Mouse (Mus musculus) liver, adult 2 months (tissue): Measurements from ENCODE around the gene D430041D05Rik. TPM values are rescaled to one million over a fixed set of nuclear protein-coding genes. Genes with fewer than 3 reads are reported as not detected.

Experiments used
- DNase-seq: peaks from one replicate; pipeline ENCODE4 v3.0.0-alpha.2; 2011; ENCODE audit warnings: low read depth, low spot score; ENCODE audit errors: extremely low read depth
- H3K27ac ChIP-seq: fragments of 200-500 bp; replicated peaks from 2 replicates; pipeline ENCODE4 v1.5.1; 2012; ENCODE audit warnings: low read depth, mild to moderate bottlenecking, control low read depth, inconsistent platforms, low read length; ENCODE audit not compliant: insufficient read depth
- H3K27me3 ChIP-seq: fragments of 200-500 bp; 2 replicates; pipeline ENCODE4 v1.6.1; 2012; ENCODE audit warnings: mild to moderate bottlenecking, moderate library complexity, low read length, inconsistent platforms; ENCODE audit not compliant: control insufficient read depth, insufficient read depth
- H3K36me3 ChIP-seq: fragments of 200-500 bp; 2 replicates; pipeline ENCODE4 v1.6.1; 2012; ENCODE audit warnings: low read length, inconsistent platforms; ENCODE audit not compliant: control insufficient read depth, insufficient read depth
- H3K4me1 ChIP-seq: fragments of 200-500 bp; 2 replicates; pipeline ENCODE4 v1.6.1; 2011; ENCODE audit warnings: low read length; ENCODE audit not compliant: control insufficient read depth, insufficient read depth
- H3K4me3 ChIP-seq: fragments of 200-500 bp; 2 replicates; pipeline ENCODE4 v1.5.1; 2011; ENCODE audit warnings: low read depth, mild to moderate bottlenecking, control low read depth, low read length, moderate library complexity; ENCODE audit not compliant: insufficient read depth
- H3K79me2 ChIP-seq: fragments of 200-500 bp; 2 replicates; pipeline ENCODE4 v1.6.1; 2012; ENCODE audit warnings: inconsistent platforms, mild to moderate bottlenecking, low read length, moderate library complexity; ENCODE audit not compliant: control insufficient read depth, insufficient read depth
- H3K9ac ChIP-seq: fragments of 200-500 bp; 2 replicates; pipeline ENCODE4 v1.6.1; 2012; ENCODE audit warnings: low read depth, mild to moderate bottlenecking, control low read depth, inconsistent platforms, low read length
- CTCF ChIP-seq: fragments of 200-500 bp; IDR thresholded peaks from 2 replicates; pipeline ENCODE4 v1.5.1; 2011; ENCODE audit warnings: low read depth, low read length, control low read depth
- POLR2A ChIP-seq: fragments of 200-500 bp; IDR thresholded peaks from 2 replicates; pipeline ENCODE4 v1.6.1; 2011; ENCODE audit warnings: low read length, control low read depth; ENCODE audit not compliant: insufficient read depth; ENCODE audit errors: extremely low read depth
- WGBS: fragments of 180-500 bp; shearing (Covaris S2); methylation state at CpG from one replicate; pipeline ENCODE4 v1.1.7; 2018; 5-methylcytosine and 5-hydroxymethylcytosine counted together
- polyA plus RNA-seq: library from polyadenylated mRNA; depleted of rRNA; stranded (reverse); fragments of >200 nt; gene quantifications from 2 replicates; pipeline ENCODE4 v1.2.3, GENCODE M21; 2012
- total RNA-seq: library from RNA; depleted of rRNA; stranded (reverse); fragments of >200 nt; gene quantifications from 2 replicates; pipeline ENCODE4 v1.2.3, GENCODE M21; 2014

The D430041D05Rik gene
- total and polyA plus RNA-seq, 2 experiments: not detected

- no peak overlapping the region for H3K4me3 ChIP-seq
- H3K36me3 ChIP-seq: no peaks in the 10 kb centered on the region
- TF ChIP-seq POLR2A (no peak), CTCF (no peak)
- H3K79me2 ChIP-seq: no peaks in the 10 kb centered on the region
- H3K4me1 ChIP-seq: no peaks in the 10 kb centered on the region
- no peak overlapping the region for H3K27ac ChIP-seq
- DNase-seq: no peak
- no peaks in the 10 kb centered on the region; the same call in 1 of the 2 replicates for H3K27me3 ChIP-seq
- WGBS: 89% methylated on average over 6 of the region's 6 CpGs
- no peak overlapping the region for H3K9ac ChIP-seq
Observed at GRCm38 (mm10) chr2:104313246-104313645, 97.6 kb downstream of the D430041D05Rik start.

GRCm38 (mm10) chr2:104307102-104307501, 103.7 kb downstream of the D430041D05Rik start:
- TF ChIP-seq POLR2A: no peak
- no peak for TF ChIP-seq CTCF
- Histone ChIP-seq H3K4me3 (no peak overlapping the region), H3K4me1 (no peaks in the 10 kb centered on the region), H3K9ac (no peak overlapping the region), H3K79me2 (no peaks in the 10 kb centered on the region), H3K27ac (no peak overlapping the region), H3K36me3 (no peaks in the 10 kb centered on the region), H3K27me3 (no peaks in the 10 kb centered on the region; the same call in 1 of the 2 replicates)
- 73% methylated on average over 4 of the region's 4 CpGs for whole genome bisulfite sequencing
- DNase-seq: no peak

GRCm38 (mm10) chr2:104305722-104306121, 105.1 kb downstream of the D430041D05Rik start:
- Histone ChIP-seq H3K27ac (no peak overlapping the region), H3K36me3 (no peaks in the 10 kb centered on the region), H3K9ac (no peak overlapping the region), H3K79me2 (no peaks in the 10 kb centered on the region), H3K4me1 (no peaks in the 10 kb centered on the region), H3K4me3 (no peak overlapping the region), H3K27me3 (no peaks in the 10 kb centered on the region)
- WGBS: 80% methylated on average over 5 of the region's 5 CpGs
- TF ChIP-seq CTCF (no peak), POLR2A (no peak)
- DNase-seq: no peak

GRCm38 (mm10) chr2:104299912-104300311, 110.9 kb downstream of the D430041D05Rik start:
- 64% methylated on average over 1 of the region's 1 CpGs for WGBS

GRCm38 (mm10) chr2:104299160-104299559, 111.7 kb downstream of the D430041D05Rik start:
- no peaks in the 10 kb centered on the region for H3K36me3 ChIP-seq
- H3K27ac ChIP-seq: no peak overlapping the region
- 12% methylated on average over 7 of the region's 7 CpGs for WGBS
- H3K27me3 ChIP-seq: 0 out of 2 replicates have a peak, but pooled peaks cover 2% of the 10 kb centered on the region
- no peaks in the 10 kb centered on the region for H3K79me2 ChIP-seq
- H3K9ac ChIP-seq: no peak overlapping the region
- no peaks in the 10 kb centered on the region for H3K4me1 ChIP-seq
- TF ChIP-seq POLR2A (no peak), CTCF (no peak)
- H3K4me3 ChIP-seq: no peak overlapping the region
- peak; percentile 19 for DNase-seq

More at GRCm38 (mm10) chr2:104299912-104300311, 110.9 kb downstream of the D430041D05Rik start:
- H3K79me2 ChIP-seq: no peaks in the 10 kb centered on the region
- no peaks in the 10 kb centered on the region for H3K4me1 ChIP-seq
- H3K27me3 ChIP-seq: 0 out of 2 replicates have a peak, but pooled peaks cover 2% of the 10 kb centered on the region
- no peak for TF ChIP-seq POLR2A
- no peak for TF ChIP-seq CTCF
- H3K27ac ChIP-seq: no peak overlapping the region
- no peak for DNase-seq
- H3K36me3 ChIP-seq: no peaks in the 10 kb centered on the region
- no peak overlapping the region for H3K9ac ChIP-seq
- H3K4me3 ChIP-seq: no peak overlapping the region

GRCm38 (mm10) chr2:104286821-104287220, 124.0 kb downstream of the D430041D05Rik start:
- H3K27me3 ChIP-seq: no peaks in the 10 kb centered on the region
- 75% methylated on average over 3 of the region's 3 CpGs for WGBS
- no peaks in the 10 kb centered on the region for H3K4me1 ChIP-seq
- DNase-seq: peak; percentile 15
- H3K4me3 ChIP-seq: no peak overlapping the region
- H3K36me3 ChIP-seq: no peaks in the 10 kb centered on the region
- H3K27ac ChIP-seq: no peak overlapping the region
- TF ChIP-seq POLR2A: no peak
- no peak for TF ChIP-seq CTCF
- H3K79me2 ChIP-seq: no peaks in the 10 kb centered on the region
- H3K9ac ChIP-seq: no peak overlapping the region
